Mouse (Mus musculus) spleen, adult 2 months (tissue): ENCODE measurements around the gene P2ry2. TPM values are rescaled to one million over a fixed set of nuclear protein-coding genes. Genes with fewer than 3 reads are reported as not detected.

Experiments used
- DNase-seq, 2 experiments: peaks; one replicate each; pipeline versions ENCODE4 v3.0.0 to v3.0.0-alpha.2; 2012 to 2021; ENCODE audit warnings: low spot score in 2 of 2, low read depth in 1 of 2
- H3K27ac ChIP-seq: fragments of 200-500 bp; 2 replicates; pipeline ENCODE4 v1.5.1; 2012; ENCODE audit warnings: low read length, inconsistent platforms; ENCODE audit not compliant: insufficient read depth
- H3K27me3 ChIP-seq: fragments of 200-500 bp; 2 replicates; pipeline ENCODE4 v1.6.1; 2012; ENCODE audit warnings: mild to moderate bottlenecking, moderate library complexity, low read length, inconsistent platforms; ENCODE audit not compliant: control insufficient read depth, insufficient read depth
- H3K36me3 ChIP-seq: fragments of 200-500 bp; 2 replicates; pipeline ENCODE4 v1.6.1; 2012; ENCODE audit warnings: mild to moderate bottlenecking, low read length, inconsistent platforms; ENCODE audit not compliant: control insufficient read depth, insufficient read depth
- H3K4me1 ChIP-seq: fragments of 200-500 bp; 2 replicates; pipeline ENCODE4 v1.6.1; 2011; ENCODE audit warnings: inconsistent platforms; ENCODE audit not compliant: control insufficient read depth, insufficient read depth, insufficient read length
- H3K4me3 ChIP-seq: fragments of 200-500 bp; 2 replicates; pipeline ENCODE4 v1.5.1; 2011; ENCODE audit warnings: mild to moderate bottlenecking, inconsistent platforms; ENCODE audit not compliant: insufficient read depth, insufficient read length; ENCODE audit errors: extremely low read depth
- CTCF ChIP-seq: fragments of 200-500 bp; IDR thresholded peaks from 2 replicates; pipeline ENCODE4 v1.5.1; 2011; ENCODE audit warnings: mild to moderate bottlenecking, inconsistent platforms; ENCODE audit not compliant: insufficient read depth, insufficient read length, insufficient replicate concordance; ENCODE audit errors: extremely low read depth
- POLR2A ChIP-seq: fragments of 200-500 bp; IDR thresholded peaks from 2 replicates; pipeline ENCODE4 v1.6.1; 2011; ENCODE audit warnings: low read depth, low read length, inconsistent platforms
- WGBS: fragments of 180-500 bp; shearing (Covaris S2); methylation state at CpG from one replicate; pipeline ENCODE4 v1.1.7; 2018; 5-methylcytosine and 5-hydroxymethylcytosine counted together
- polyA plus RNA-seq: library from polyadenylated mRNA; depleted of rRNA; stranded (reverse); fragments of >200 nt; gene quantifications from 2 replicates; pipeline ENCODE4 v1.2.3, GENCODE M21; 2012

P2ry2 gene
- polyA plus RNA-seq, 1 experiment, result 7.7 TPM

DNA sequence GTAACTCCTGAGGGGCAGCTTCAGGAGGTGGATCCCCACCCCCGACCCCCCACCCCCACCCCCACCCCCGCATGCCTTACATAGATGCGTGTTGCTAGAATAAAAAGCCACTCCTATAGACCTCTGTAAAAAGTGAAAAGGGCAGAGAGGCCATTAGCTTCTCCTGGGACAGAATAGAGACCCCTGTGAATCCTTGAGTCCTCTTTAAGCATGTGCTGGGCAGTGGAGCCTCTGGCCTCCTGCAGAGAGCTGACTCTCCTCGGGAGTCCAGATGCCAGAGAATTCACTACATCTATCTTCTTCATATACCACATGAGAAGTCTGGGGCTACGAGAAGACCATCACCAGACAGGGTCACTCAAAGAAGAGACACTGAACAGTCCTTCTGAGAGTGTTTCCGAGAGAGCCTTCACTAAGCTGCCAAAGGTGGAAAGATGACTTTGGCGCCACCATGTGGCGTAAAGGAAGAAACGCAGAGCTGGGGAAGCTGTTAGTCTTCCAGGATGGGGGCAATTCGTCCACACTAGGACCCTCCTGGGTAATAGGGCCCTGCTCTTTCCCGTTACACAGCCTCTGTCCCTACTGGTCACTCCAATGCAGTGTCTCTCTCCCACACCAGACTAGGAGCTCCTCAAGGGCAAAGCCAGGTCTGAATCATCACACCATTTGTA, 39.0 kb upstream of the P2ry2 start:
- peak; percentile 48 to 62 for DNase-seq
- no peak for TF ChIP-seq POLR2A
- TF ChIP-seq CTCF, result peak; percentile 80; the same call in 1 of the 2 replicates
- WGBS, result 15% methylated on average over 11 of the region's 11 CpGs
- Histone ChIP-seq H3K4me1 (peaks cover 6% of the 10 kb centered on the region; the same call in 1 of the 2 replicates), H3K27me3 (no peaks in the 10 kb centered on the region), H3K36me3 (no peaks in the 10 kb centered on the region), H3K27ac (peak overlapping the region; percentile 6; the same call in 1 of the 2 replicates), H3K4me3 (no peak overlapping the region)

DNA sequence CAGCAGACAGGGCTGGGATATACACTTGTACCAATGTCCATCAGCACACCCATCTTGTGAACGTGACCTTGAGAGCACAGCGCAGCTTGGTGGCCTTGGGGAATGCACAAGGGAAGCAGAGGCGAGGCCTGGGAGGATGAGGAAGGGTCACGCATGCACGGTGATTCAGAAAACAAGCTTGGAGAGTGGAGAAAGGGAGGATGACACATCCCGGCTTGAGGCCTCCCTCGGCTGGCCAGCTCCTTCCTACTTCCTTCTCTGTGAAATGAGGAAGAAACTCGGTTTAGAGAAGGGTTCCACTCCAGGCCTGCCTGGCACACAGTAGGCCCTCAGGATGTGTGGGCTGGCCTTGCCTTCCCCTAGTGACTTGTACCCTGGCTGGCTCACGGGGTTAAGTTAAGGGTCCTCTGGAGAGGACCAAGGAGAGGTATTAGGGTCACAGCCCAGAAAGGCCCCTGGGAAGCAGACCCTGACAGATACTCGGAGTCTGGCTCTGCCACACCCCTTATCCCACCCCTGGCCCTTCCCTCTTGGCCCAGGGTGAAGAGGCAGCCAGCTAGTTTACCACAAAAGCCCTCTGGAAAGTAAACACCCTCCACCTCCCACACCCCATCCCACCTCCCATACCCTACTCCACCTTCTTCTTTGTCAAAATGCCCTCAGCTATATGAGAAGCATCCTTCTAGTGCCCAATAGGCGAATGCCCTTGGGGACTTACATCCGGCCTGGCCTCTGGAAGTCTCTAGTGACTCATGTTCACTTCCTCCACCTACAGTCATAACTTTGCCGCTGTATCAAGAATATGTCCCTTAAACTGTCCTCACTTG, 38.3 kb upstream of the P2ry2 start:
- WGBS, result 56% methylated on average over 13 of the region's 13 CpGs
- no peak for DNase-seq

DNA sequence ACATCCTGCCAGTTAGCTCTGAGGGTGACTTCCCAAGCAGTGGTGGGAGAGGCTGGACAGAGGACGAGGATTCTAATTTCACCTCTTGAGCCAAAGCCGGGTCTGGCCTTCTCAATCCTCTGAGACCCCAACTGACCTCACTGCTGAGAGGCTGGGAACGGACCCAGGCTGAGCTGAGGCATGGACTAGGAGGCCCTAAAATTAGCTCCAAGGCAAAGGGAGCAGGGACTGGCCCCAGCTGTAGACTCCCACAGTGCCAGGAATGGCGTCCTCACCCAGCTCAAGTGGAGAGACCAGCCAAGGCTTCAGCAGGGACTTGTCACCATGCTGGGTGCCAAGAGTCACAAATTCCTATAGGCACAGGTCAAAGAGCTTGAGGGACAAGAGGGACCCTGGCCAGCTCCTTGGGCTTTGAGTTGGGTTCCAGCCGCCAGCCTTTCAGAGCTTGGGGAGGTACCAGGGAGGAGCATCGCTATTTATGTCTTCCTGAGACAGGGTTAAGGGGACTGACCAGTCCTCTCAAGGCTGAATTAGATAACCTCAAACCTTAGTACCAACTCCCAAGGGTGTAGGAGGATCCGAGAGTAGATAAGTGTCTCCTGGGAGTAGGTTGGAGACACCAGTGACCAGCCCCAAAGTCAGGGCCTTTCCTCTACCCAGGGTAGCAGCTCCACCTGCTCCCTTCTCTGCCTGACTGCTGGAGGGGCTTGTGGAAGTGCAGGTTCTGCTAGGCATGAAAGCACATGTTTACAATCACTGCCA, 36.8 kb upstream of the P2ry2 start:
- no peak for TF ChIP-seq POLR2A
- no peak for TF ChIP-seq CTCF
- WGBS, result 78% methylated on average over 7 of the region's 7 CpGs
- Histone ChIP-seq H3K27me3 (no peaks in the 10 kb centered on the region), H3K4me3 (no peak overlapping the region), H3K4me1 (peaks cover 6% of the 10 kb centered on the region; the same call in 1 of the 2 replicates), H3K27ac (no peak overlapping the region), H3K36me3 (no peaks in the 10 kb centered on the region)
- DNase-seq, result no peak

More for the DNA sequence above, 38.3 kb upstream of the P2ry2 start:
- TF ChIP-seq POLR2A (no peak), CTCF (no peak)
- no peaks in the 10 kb centered on the region for H3K27me3 ChIP-seq
- no peak overlapping the region for H3K4me3 ChIP-seq
- H3K4me1 ChIP-seq, result peaks cover 6% of the 10 kb centered on the region; the same call in 1 of the 2 replicates
- no peaks in the 10 kb centered on the region for H3K36me3 ChIP-seq
- peak overlapping the region; percentile 30; the same call in 1 of the 2 replicates for H3K27ac ChIP-seq

DNA sequence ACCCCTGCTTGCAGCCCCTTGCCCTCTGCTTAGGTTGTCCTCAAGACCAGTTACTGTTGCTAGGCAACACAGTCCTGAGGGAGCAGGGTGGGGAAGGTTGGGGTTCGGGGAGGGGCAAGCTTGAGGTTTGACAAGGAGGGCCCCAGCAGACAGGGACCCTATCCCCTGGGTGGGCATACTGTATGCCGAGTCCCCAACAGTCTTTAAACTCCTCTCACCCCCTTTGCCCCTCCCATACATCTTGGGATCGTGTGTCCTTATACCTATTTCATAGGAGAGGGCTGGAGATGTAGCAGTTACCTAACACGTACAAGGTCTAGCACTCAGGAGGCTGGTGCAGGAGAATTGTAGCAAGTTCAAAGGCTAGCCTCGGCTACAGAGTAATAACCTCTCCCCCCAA, 35.6 kb upstream of the P2ry2 start:
- no peak overlapping the region for H3K27ac ChIP-seq
- peaks cover 6% of the 10 kb centered on the region; the same call in 1 of the 2 replicates for H3K4me1 ChIP-seq
- H3K27me3 ChIP-seq, result no peaks in the 10 kb centered on the region
- H3K36me3 ChIP-seq, result no peaks in the 10 kb centered on the region
- no peak for DNase-seq
- TF ChIP-seq POLR2A (no peak), CTCF (no peak)
- H3K4me3 ChIP-seq, result no peak overlapping the region
- 82% methylated on average over 5 of the region's 5 CpGs for WGBS

DNA sequence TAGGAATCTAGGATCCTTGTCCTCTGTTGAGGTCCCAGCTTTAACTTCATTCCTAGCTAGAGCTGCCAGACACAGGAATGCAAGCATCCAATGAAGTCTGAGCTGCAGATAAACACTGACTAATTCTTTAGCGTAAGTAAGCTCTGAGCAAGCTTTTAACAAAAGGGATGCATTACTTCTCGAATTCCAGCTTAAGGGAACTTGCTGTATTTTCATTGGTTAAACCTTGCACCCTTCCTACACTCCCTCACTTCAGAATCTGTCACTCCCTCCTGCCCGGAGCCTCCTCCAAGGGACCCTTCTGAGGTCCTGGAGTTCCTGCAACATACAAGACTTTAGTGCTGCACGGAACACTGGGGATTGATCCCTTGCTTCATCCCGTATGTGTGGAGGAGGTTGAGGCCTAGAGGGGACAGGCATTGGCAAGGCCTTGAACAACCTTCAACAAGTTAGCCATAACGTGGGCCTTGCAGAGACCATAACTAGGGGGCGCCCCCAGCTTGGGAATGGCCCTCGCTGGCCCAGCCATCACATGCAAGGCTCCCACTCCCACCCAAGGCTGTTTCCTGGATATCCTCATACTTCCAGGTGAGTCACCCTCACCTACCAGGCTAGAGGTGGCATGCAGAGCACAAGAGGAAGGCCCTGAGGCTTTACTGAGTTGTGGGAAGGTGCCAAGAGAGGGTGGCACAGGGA, 31.3 kb upstream of the P2ry2 start:
- H3K4me1 ChIP-seq, result no peaks in the 10 kb centered on the region
- WGBS, result 86% methylated on average over 8 of the region's 8 CpGs

DNA sequence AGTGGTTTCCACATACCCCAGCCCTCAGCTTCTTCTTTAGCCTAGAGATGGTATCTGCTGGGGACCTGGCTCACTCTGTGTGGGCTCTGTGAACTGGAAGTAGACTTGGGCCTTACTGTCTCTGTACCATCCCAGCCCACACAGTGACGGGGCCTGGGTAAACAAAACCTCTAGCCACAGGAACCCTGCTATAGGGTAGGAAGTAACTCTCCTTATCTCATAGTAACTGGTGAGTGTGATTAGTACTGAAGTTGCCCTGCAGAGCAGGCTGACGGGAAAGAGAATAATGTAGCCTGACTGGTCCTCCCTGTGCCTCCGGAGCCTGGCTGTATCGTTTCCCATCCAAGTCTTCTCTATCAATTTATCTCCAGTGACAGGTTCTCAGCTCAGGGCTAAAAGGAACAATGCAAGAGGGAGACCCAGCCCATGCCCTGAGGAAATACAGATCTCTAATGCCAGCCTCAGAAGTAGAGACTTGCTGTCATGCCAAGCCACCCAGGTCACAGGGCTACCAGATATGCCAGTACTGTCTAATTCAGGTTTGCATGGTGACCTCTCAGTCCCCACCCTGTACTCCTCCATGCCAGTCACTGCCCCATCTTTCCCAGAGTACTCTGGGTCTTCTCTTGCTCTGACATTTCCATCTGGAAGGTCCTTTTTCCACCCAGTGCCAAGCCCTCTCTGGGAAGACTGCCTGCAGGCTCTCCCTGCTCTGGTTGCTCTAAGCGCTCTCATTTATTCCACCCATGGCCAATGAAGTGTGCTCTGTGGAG, 29.5 kb upstream of the P2ry2 start:
- Histone ChIP-seq H3K27ac (no peak overlapping the region), H3K4me3 (no peak overlapping the region), H3K36me3 (no peaks in the 10 kb centered on the region), H3K4me1 (no peaks in the 10 kb centered on the region), H3K27me3 (no peaks in the 10 kb centered on the region)
- TF ChIP-seq CTCF (no peak), POLR2A (no peak)
- no peak for DNase-seq
- WGBS, result 50% methylated on average over 5 of the region's 5 CpGs

More for the DNA sequence above, 31.3 kb upstream of the P2ry2 start:
- TF ChIP-seq CTCF (peak; percentile 14; the same call in 1 of the 2 replicates), POLR2A (no peak)
- no peak for DNase-seq
- Histone ChIP-seq H3K4me3 (no peak overlapping the region), H3K27ac (no peak overlapping the region), H3K27me3 (no peaks in the 10 kb centered on the region), H3K36me3 (no peaks in the 10 kb centered on the region)
